Mouse (Mus musculus): ENCODE data around the gene Lmntd1.

- no peak for TF ChIP-seq POLR2A (IDR thresholded peaks at IDR 0.05; ENCODE audit: low read depth, low read length)
- TF ChIP-seq CTCF (conservative IDR thresholded peaks at IDR 0.05 in 1 of 2, IDR thresholded peaks at IDR 0.05 in 1 of 2; ENCODE audit: low read depth in 2 of 2, low read length in 2 of 2) = no peak
- no peak for TF ChIP-seq UBTF (IDR thresholded peaks at IDR 0.05; ENCODE audit: low read depth, low read length)
- no peak for TF ChIP-seq USF2 (conservative IDR thresholded peaks at IDR 0.05; ENCODE audit: low read depth, low read length)
- no peak for TF ChIP-seq IRF4 (IDR thresholded peaks at IDR 0.05; ENCODE audit: low read depth, low read length)
Observed at GRCm38 (mm10) chr6:145378689-145379088, 235.4 kb downstream of the Lmntd1 start.

Measured in CH12.LX (cell line).